Mouse (Mus musculus): ENCODE measurements around the gene Sf3b3.

GRCm38 (mm10) chr8:110793936-110794335 lies 52.7 kb downstream of the Sf3b3 start:
- TF ChIP-seq MYOG (IDR thresholded peaks at IDR 0.05; ENCODE audit: control insufficient read depth, extremely low read depth, insufficient read length) (no peak), CTCF (IDR thresholded peaks at IDR 0.05; ENCODE audit: control insufficient read depth, insufficient read depth, insufficient read length) (no peak)
